Mouse (Mus musculus) stomach, embryonic 15.5 days (tissue): ENCODE measurements around the gene Tmem260. TPM values are rescaled to one million over a fixed set of nuclear protein-coding genes. Genes with fewer than 3 reads are reported as not detected.

Experiments
- ATAC-seq: fragments of 200-750 bp; cut with Nextera tagmentation; 2 replicates; pipeline ENCODE4 v1.8.0; 2017; ENCODE audit warnings: low read depth, moderate number of reproducible peaks, moderate TSS enrichment; ENCODE audit not compliant: insufficient read depth, low FRiP score
- H3K27ac ChIP-seq: fragments of 300-500 bp; sonication (generic); 2 replicates; pipeline ENCODE4 v1.5.1; 2015; ENCODE audit warnings: mild to moderate bottlenecking, inconsistent platforms
- H3K27me3 ChIP-seq: fragments of 300-500 bp; sonication (generic); replicated peaks from 2 replicates; pipeline ENCODE4 v1.6.1; 2015; ENCODE audit warnings: inconsistent platforms
- H3K36me3 ChIP-seq: fragments of 300-500 bp; sonication (generic); 2 replicates; pipeline ENCODE4 v1.6.1; 2015; ENCODE audit warnings: inconsistent platforms
- H3K4me1 ChIP-seq: fragments of 300-500 bp; sonication (generic); 2 replicates; pipeline ENCODE4 v1.6.1; 2015; ENCODE audit warnings: inconsistent platforms
- H3K4me2 ChIP-seq: fragments of 300-500 bp; sonication (generic); 2 replicates; pipeline ENCODE4 v1.6.1; 2015; ENCODE audit warnings: mild to moderate bottlenecking, inconsistent platforms
- H3K4me3 ChIP-seq: fragments of 300-500 bp; sonication (generic); replicated peaks from 2 replicates; pipeline ENCODE4 v1.5.1; 2015; ENCODE audit warnings: inconsistent platforms
- H3K9ac ChIP-seq: fragments of 300-500 bp; sonication (generic); 2 replicates; pipeline ENCODE4 v1.6.1; 2015; ENCODE audit warnings: inconsistent platforms
- H3K9me3 ChIP-seq: fragments of 300-500 bp; sonication (generic); 2 replicates; pipeline ENCODE4 v1.6.1; 2016; ENCODE audit warnings: inconsistent platforms
- WGBS: fragments of 180-500 bp; shearing (Covaris S2); methylation state at CpG from one replicate; pipeline ENCODE4 v1.1.7; 2015; 5-methylcytosine and 5-hydroxymethylcytosine counted together
- polyA plus RNA-seq: library from polyadenylated mRNA; unstranded; fragments of >200 nt; fragmentation: Nextera tagmentation; extraction: Ambion mirVana; gene quantifications from 2 replicates; pipeline ENCODE4 v1.2.1, GENCODE M21; 2015

The Tmem260 gene
- 17.7 and 19.3 TPM in 2 replicates for polyA plus RNA-seq

- H3K4me3 ChIP-seq: peak within 1 kb of the TSS; percentile 98
- H3K27me3 ChIP-seq: no peaks in the 10 kb centered on the region
- peak within 1 kb of the TSS; percentile 65 for H3K4me2 ChIP-seq
- H3K9ac ChIP-seq: peak within 1 kb of the TSS; percentile 89
- no peaks in the 10 kb centered on the region for H3K36me3 ChIP-seq
- no peaks in the 10 kb centered on the region for H3K9me3 ChIP-seq
- H3K4me1 ChIP-seq: peaks cover 8% of the 10 kb centered on the region
- WGBS: under 1% methylated on average over 69 of the region's 69 CpGs
- H3K27ac ChIP-seq: peak within 1 kb of the TSS; percentile 86
- ATAC-seq: peak; percentile 99
Observed at GRCm38 (mm10) chr14:48445984-48446683, at the start of gene Tmem260. Tmem260 (plus strand) TSS chr14:48446124.

- Histone ChIP-seq H3K36me3 (no peaks in the 10 kb centered on the region), H3K4me2 (no peak overlapping the region), H3K27ac (no peak overlapping the region), H3K9me3 (no peaks in the 10 kb centered on the region), H3K27me3 (no peaks in the 10 kb centered on the region), H3K9ac (no peak overlapping the region), H3K4me3 (no peak overlapping the region), H3K4me1 (no peaks in the 10 kb centered on the region)
- 87% methylated on average over 13 of the region's 13 CpGs for WGBS
- ATAC-seq: no peak
Observed at GRCm38 (mm10) chr14:48406086-48406485, 39.8 kb upstream of the Tmem260 start.

- no peaks in the 10 kb centered on the region for H3K36me3 ChIP-seq
- H3K4me3 ChIP-seq: no peak overlapping the region
- H3K27ac ChIP-seq: no peak overlapping the region
- no peak overlapping the region for H3K9ac ChIP-seq
- no peak overlapping the region for H3K4me2 ChIP-seq
- H3K4me1 ChIP-seq: 0 out of 2 replicates have a peak, but pooled peaks cover 2% of the 10 kb centered on the region
- ATAC-seq: no peak
- no peaks in the 10 kb centered on the region for H3K9me3 ChIP-seq
- no peaks in the 10 kb centered on the region for H3K27me3 ChIP-seq
- WGBS: 67% methylated on average over 3 of the region's 3 CpGs
Observed at GRCm38 (mm10) chr14:48417064-48417463, 28.9 kb upstream of the Tmem260 start.

GRCm38 (mm10) chr14:48418264-48418663 is 27.7 kb upstream of the Tmem260 start:
- Histone ChIP-seq H3K4me2 (no peak overlapping the region), H3K9me3 (no peaks in the 10 kb centered on the region), H3K36me3 (no peaks in the 10 kb centered on the region), H3K27ac (no peak overlapping the region), H3K4me1 (0 out of 2 replicates have a peak, but pooled peaks cover 3% of the 10 kb centered on the region), H3K9ac (no peak overlapping the region), H3K27me3 (no peaks in the 10 kb centered on the region), H3K4me3 (no peak overlapping the region)
- 55% methylated on average over 3 of the region's 3 CpGs for WGBS
- no peak for ATAC-seq

GRCm38 (mm10) chr14:48418672-48419071 is 27.3 kb upstream of the Tmem260 start:
- 81% methylated on average over 5 of the region's 5 CpGs for WGBS
- no peaks in the 10 kb centered on the region for H3K9me3 ChIP-seq
- H3K4me1 ChIP-seq: 0 out of 2 replicates have a peak, but pooled peaks cover 3% of the 10 kb centered on the region
- no peaks in the 10 kb centered on the region for H3K36me3 ChIP-seq
- H3K4me2 ChIP-seq: no peak overlapping the region
- no peak overlapping the region for H3K9ac ChIP-seq
- no peak overlapping the region for H3K4me3 ChIP-seq
- H3K27ac ChIP-seq: no peak overlapping the region
- no peaks in the 10 kb centered on the region for H3K27me3 ChIP-seq
- ATAC-seq: no peak

GRCm38 (mm10) chr14:48421476-48421875 is 24.4 kb upstream of the Tmem260 start:
- Histone ChIP-seq H3K4me3 (no peak overlapping the region), H3K9ac (no peak overlapping the region)
- WGBS: 13% methylated on average over 6 of the region's 6 CpGs

GRCm38 (mm10) chr14:48421996-48422395 is 23.9 kb upstream of the Tmem260 start:
- 6% methylated on average over 6 of the region's 6 CpGs for WGBS

More at GRCm38 (mm10) chr14:48421476-48421875, 24.4 kb upstream of the Tmem260 start:
- no peaks in the 10 kb centered on the region for H3K27me3 ChIP-seq
- no peaks in the 10 kb centered on the region for H3K9me3 ChIP-seq
- no peaks in the 10 kb centered on the region for H3K36me3 ChIP-seq
- peak overlapping the region; percentile 41; the same call in 1 of the 2 replicates for H3K4me2 ChIP-seq
- H3K27ac ChIP-seq: no peak overlapping the region
- 0 out of 2 replicates have a peak, but pooled peaks cover 3% of the 10 kb centered on the region for H3K4me1 ChIP-seq
- ATAC-seq: no peak; the same call in 1 of the 2 replicates

GRCm38 (mm10) chr14:48422436-48422835 is 23.5 kb upstream of the Tmem260 start:
- 48% methylated on average over 4 of the region's 4 CpGs for whole genome bisulfite sequencing
- Histone ChIP-seq H3K36me3 (no peaks in the 10 kb centered on the region), H3K4me3 (no peak overlapping the region), H3K4me1 (0 out of 2 replicates have a peak, but pooled peaks cover 3% of the 10 kb centered on the region), H3K4me2 (peak overlapping the region; percentile 41; the same call in 1 of the 2 replicates), H3K27me3 (no peaks in the 10 kb centered on the region), H3K9me3 (no peaks in the 10 kb centered on the region), H3K9ac (no peak overlapping the region), H3K27ac (no peak overlapping the region)
- no peak for ATAC-seq

More at GRCm38 (mm10) chr14:48421996-48422395, 23.9 kb upstream of the Tmem260 start:
- H3K27ac ChIP-seq: no peak overlapping the region
- H3K4me1 ChIP-seq: 0 out of 2 replicates have a peak, but pooled peaks cover 3% of the 10 kb centered on the region
- no peak overlapping the region for H3K4me3 ChIP-seq
- peak overlapping the region; percentile 41 for H3K4me2 ChIP-seq
- ATAC-seq: peak; percentile 50; the same call in 1 of the 2 replicates
- H3K9me3 ChIP-seq: no peaks in the 10 kb centered on the region
- no peak overlapping the region for H3K9ac ChIP-seq
- H3K36me3 ChIP-seq: no peaks in the 10 kb centered on the region
- H3K27me3 ChIP-seq: no peaks in the 10 kb centered on the region

GRCm38 (mm10) chr14:48422901-48423300 is 23.0 kb upstream of the Tmem260 start:
- H3K36me3 ChIP-seq: no peaks in the 10 kb centered on the region
- 47% methylated on average over 7 of the region's 7 CpGs for WGBS
- H3K9ac ChIP-seq: no peak overlapping the region
- H3K4me1 ChIP-seq: 0 out of 2 replicates have a peak, but pooled peaks cover 3% of the 10 kb centered on the region
- no peaks in the 10 kb centered on the region for H3K27me3 ChIP-seq
- no peak for ATAC-seq
- H3K27ac ChIP-seq: no peak overlapping the region
- no peaks in the 10 kb centered on the region for H3K9me3 ChIP-seq
- H3K4me3 ChIP-seq: no peak overlapping the region
- no peak overlapping the region for H3K4me2 ChIP-seq

GRCm38 (mm10) chr14:48431978-48432377 is 13.9 kb upstream of the Tmem260 start:
- Histone ChIP-seq H3K4me2 (no peak overlapping the region), H3K27me3 (no peaks in the 10 kb centered on the region), H3K36me3 (no peaks in the 10 kb centered on the region), H3K9me3 (no peaks in the 10 kb centered on the region), H3K9ac (no peak overlapping the region), H3K4me1 (no peaks in the 10 kb centered on the region), H3K27ac (no peak overlapping the region), H3K4me3 (no peak overlapping the region)
- 86% methylated on average over 2 of the region's 2 CpGs for WGBS
- no peak for ATAC-seq

- no peak overlapping the region for H3K4me2 ChIP-seq
- peaks cover 8% of the 10 kb centered on the region for H3K4me1 ChIP-seq
- WGBS: 42% methylated on average over 3 of the region's 3 CpGs
- H3K27me3 ChIP-seq: no peaks in the 10 kb centered on the region
- H3K4me3 ChIP-seq: no peak overlapping the region
- ATAC-seq: no peak
- no peaks in the 10 kb centered on the region for H3K9me3 ChIP-seq
- H3K27ac ChIP-seq: no peak overlapping the region
- H3K9ac ChIP-seq: no peak overlapping the region
- H3K36me3 ChIP-seq: no peaks in the 10 kb centered on the region
Observed at GRCm38 (mm10) chr14:48443796-48444195, 2.1 kb upstream of the Tmem260 start.

GRCm38 (mm10) chr14:48451966-48452407 is 6.1 kb downstream of the Tmem260 start:
- no peaks in the 10 kb centered on the region; the same call in 1 of the 2 replicates for H3K36me3 ChIP-seq
- H3K27me3 ChIP-seq: no peaks in the 10 kb centered on the region
- H3K27ac ChIP-seq: no peak overlapping the region
- ATAC-seq: no peak
- 83% methylated on average over 18 of the region's 18 CpGs for WGBS
- H3K9ac ChIP-seq: no peak overlapping the region
- no peak overlapping the region for H3K4me2 ChIP-seq
- peaks cover 7% of the 10 kb centered on the region for H3K4me1 ChIP-seq
- H3K9me3 ChIP-seq: no peaks in the 10 kb centered on the region
- H3K4me3 ChIP-seq: no peak overlapping the region
